Mouse (Mus musculus): ENCODE results near the gene Fez1.

Fez1 gene

GRCm38 (mm10) chr9:36821644-36822000 lies at the start of gene Fez1:
Gene Fez1, plus strand, starts transcription at chr9:36821864.
- DNase-seq (ENCODE audit: low spot score), result no peak

- no peak for DNase-seq (ENCODE audit: low spot score)
Observed at GRCm38 (mm10) chr9:36783921-36784320, 37.7 kb upstream of the Fez1 start.

GRCm38 (mm10) chr9:36792191-36792590 lies 29.5 kb upstream of the Fez1 start:
- DNase-seq (ENCODE audit: low spot score), result no peak

- no peak for DNase-seq (ENCODE audit: low spot score)
Observed at GRCm38 (mm10) chr9:36794487-36794886, 27.2 kb upstream of the Fez1 start.

GRCm38 (mm10) chr9:36795556-36795955 lies 26.1 kb upstream of the Fez1 start:
- DNase-seq (ENCODE audit: low spot score), result peak; percentile 29

- DNase-seq (ENCODE audit: low spot score), result no peak
Observed at GRCm38 (mm10) chr9:36796224-36796623, 25.4 kb upstream of the Fez1 start.

GRCm38 (mm10) chr9:36796781-36797555 lies 24.7 kb upstream of the Fez1 start, which contains the start of gene Ei24:
Gene Ei24, minus strand, starts transcription at chr9:36797393.
- DNase-seq (ENCODE audit: low spot score), result peak; percentile 95

GRCm38 (mm10) chr9:36801961-36802360 lies 19.7 kb upstream of the Fez1 start:
- no peak for DNase-seq (ENCODE audit: low spot score)

- no peak for DNase-seq (ENCODE audit: low spot score)
Observed at GRCm38 (mm10) chr9:36802951-36803350, 18.7 kb upstream of the Fez1 start.

- DNase-seq (ENCODE audit: low spot score), result no peak
Observed at GRCm38 (mm10) chr9:36803386-36803785, 18.3 kb upstream of the Fez1 start.

- DNase-seq (ENCODE audit: low spot score), result no peak
Observed at GRCm38 (mm10) chr9:36803926-36804325, 17.7 kb upstream of the Fez1 start.

GRCm38 (mm10) chr9:36805256-36805975 lies 16.2 kb upstream of the Fez1 start:
- no peak for DNase-seq (ENCODE audit: low spot score)

- DNase-seq (ENCODE audit: low spot score), result no peak
Observed at GRCm38 (mm10) chr9:36808126-36808785, 13.4 kb upstream of the Fez1 start.

GRCm38 (mm10) chr9:36814486-36814885 lies 7.2 kb upstream of the Fez1 start:
- DNase-seq (ENCODE audit: low spot score), result no peak

- DNase-seq (ENCODE audit: low spot score), result no peak
Observed at GRCm38 (mm10) chr9:36818905-36819304, 2.8 kb upstream of the Fez1 start.

GRCm38 (mm10) chr9:36820969-36821643 lies 558 bp upstream of the Fez1 start:
- DNase-seq (ENCODE audit: low spot score), result no peak

- DNase-seq (ENCODE audit: low spot score), result no peak
Observed at GRCm38 (mm10) chr9:36822024-36822423, 360 bp downstream of the Fez1 start.

GRCm38 (mm10) chr9:36826612-36827363 lies 5.1 kb downstream of the Fez1 start:
- DNase-seq (ENCODE audit: low spot score), result no peak

- no peak for DNase-seq (ENCODE audit: low spot score)
Observed at GRCm38 (mm10) chr9:36831401-36831800, 9.7 kb downstream of the Fez1 start.

- peak; percentile 66 for DNase-seq (ENCODE audit: low spot score)
Observed at GRCm38 (mm10) chr9:36832529-36832928, 10.9 kb downstream of the Fez1 start.

GRCm38 (mm10) chr9:36833043-36833881 lies 11.6 kb downstream of the Fez1 start:
- no peak for DNase-seq (ENCODE audit: low spot score)
